Mouse (Mus musculus) liver (tissue): Measurements from ENCODE around the gene G6pc3.
A peak's percentile ranks its signal among the peaks of the same experiment; 100 is the strongest.

Experiments used
- DNase-seq: peaks from one replicate; pipeline ENCODE4 v3.0.0-alpha.2; 2020; ENCODE audit warnings: mixed read lengths

Gene G6pc3

GRCm38 (mm10) chr11:102190848-102191247 lies 1.4 kb downstream of the G6pc3 start:
- no peak for DNase-seq

- no peak for DNase-seq
Observed at GRCm38 (mm10) chr11:102193657-102194440, 4.4 kb downstream of the G6pc3 start.

- peak; percentile 58 for DNase-seq
Observed at GRCm38 (mm10) chr11:102196018-102196797, 6.8 kb downstream of the G6pc3 start.

- no peak for DNase-seq
Observed at GRCm38 (mm10) chr11:102198245-102198644, 8.8 kb downstream of the G6pc3 start.

- DNase-seq, result no peak
Observed at GRCm38 (mm10) chr11:102199856-102200255, 10.4 kb downstream of the G6pc3 start.

- no peak for DNase-seq
Observed at GRCm38 (mm10) chr11:102201408-102201821, 12.0 kb downstream of the G6pc3 start.

- no peak for DNase-seq
Observed at GRCm38 (mm10) chr11:102206481-102206880, 17.1 kb downstream of the G6pc3 start.

GRCm38 (mm10) chr11:102207825-102208777 lies 18.7 kb downstream of the G6pc3 start:
- no peak for DNase-seq

- no peak for DNase-seq
Observed at GRCm38 (mm10) chr11:102208846-102209245, 19.4 kb downstream of the G6pc3 start.

GRCm38 (mm10) chr11:102209742-102210141 lies 20.3 kb downstream of the G6pc3 start:
- no peak for DNase-seq

GRCm38 (mm10) chr11:102210185-102210584 lies 20.8 kb downstream of the G6pc3 start:
- DNase-seq, result no peak

- DNase-seq, result no peak
Observed at GRCm38 (mm10) chr11:102211011-102211410, 21.6 kb downstream of the G6pc3 start.

- no peak for DNase-seq
Observed at GRCm38 (mm10) chr11:102211936-102212341, 22.5 kb downstream of the G6pc3 start.

- DNase-seq, result no peak
Observed at GRCm38 (mm10) chr11:102214430-102215156, 25.2 kb downstream of the G6pc3 start.

- DNase-seq, result no peak
Observed at GRCm38 (mm10) chr11:102215511-102215910, 26.1 kb downstream of the G6pc3 start.

- no peak for DNase-seq
Observed at GRCm38 (mm10) chr11:102216056-102216885, 26.9 kb downstream of the G6pc3 start.

GRCm38 (mm10) chr11:102216886-102217240 lies 27.4 kb downstream of the G6pc3 start:
- no peak for DNase-seq

- no peak for DNase-seq
Observed at GRCm38 (mm10) chr11:102217396-102217795, 28.0 kb downstream of the G6pc3 start.

- no peak for DNase-seq
Observed at GRCm38 (mm10) chr11:102217876-102218430, 28.5 kb downstream of the G6pc3 start.

GRCm38 (mm10) chr11:102218783-102219182 lies 29.4 kb downstream of the G6pc3 start:
- DNase-seq, result peak; percentile 90
